Mouse (Mus musculus): Measurements from ENCODE around the gene Apeh.
A peak's percentile ranks its signal among the peaks of the same experiment; 100 is the strongest.
"Not testable (repeated sequence)": the region's sequence is repeated elsewhere in the genome, so short reads cannot be mapped to it uniquely, and the experiment has no call there.

The Apeh gene

GRCm38 (mm10) chr9:108094184-108094941 is at the start of gene Apeh:
Apeh (minus strand) TSS chr9:108094606.
- DNase-seq = peak; percentile 95

- DNase-seq = no peak
Measured at GRCm38 (mm10) chr9:108143470-108143869, 49.1 kb upstream of the Apeh start.

GRCm38 (mm10) chr9:108141387-108141786 is 47.0 kb upstream of the Apeh start:
- DNase-seq = no peak

- DNase-seq = peak; percentile 78
Measured at GRCm38 (mm10) chr9:108139963-108140695, 45.7 kb upstream of the Apeh start.

GRCm38 (mm10) chr9:108139169-108139962 is 45.0 kb upstream of the Apeh start:
- peak; percentile 95 for DNase-seq

DNA sequence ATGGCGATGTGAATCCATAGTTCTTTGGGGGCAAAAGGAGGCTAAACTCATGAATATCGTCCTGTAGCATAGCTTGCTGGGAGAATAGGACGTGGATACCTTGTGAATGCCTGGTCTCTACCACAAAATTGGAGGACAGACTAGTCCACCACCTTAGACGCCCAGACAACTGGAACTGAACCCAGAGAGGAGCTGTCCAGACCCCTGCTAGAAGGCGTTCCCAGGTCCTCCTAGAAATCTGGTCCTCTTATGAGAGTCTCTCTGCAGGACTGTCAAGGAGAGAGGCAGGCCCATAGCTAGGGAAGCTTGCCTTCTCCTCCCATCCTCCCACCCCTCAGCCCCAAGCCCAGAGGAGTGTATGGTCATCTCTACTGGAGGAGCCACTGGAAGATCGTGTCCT is 43.7 kb upstream of the Apeh start:
- no peak for DNase-seq

GRCm38 (mm10) chr9:108137523-108137922 is 43.1 kb upstream of the Apeh start:
- DNase-seq = no peak

DNA sequence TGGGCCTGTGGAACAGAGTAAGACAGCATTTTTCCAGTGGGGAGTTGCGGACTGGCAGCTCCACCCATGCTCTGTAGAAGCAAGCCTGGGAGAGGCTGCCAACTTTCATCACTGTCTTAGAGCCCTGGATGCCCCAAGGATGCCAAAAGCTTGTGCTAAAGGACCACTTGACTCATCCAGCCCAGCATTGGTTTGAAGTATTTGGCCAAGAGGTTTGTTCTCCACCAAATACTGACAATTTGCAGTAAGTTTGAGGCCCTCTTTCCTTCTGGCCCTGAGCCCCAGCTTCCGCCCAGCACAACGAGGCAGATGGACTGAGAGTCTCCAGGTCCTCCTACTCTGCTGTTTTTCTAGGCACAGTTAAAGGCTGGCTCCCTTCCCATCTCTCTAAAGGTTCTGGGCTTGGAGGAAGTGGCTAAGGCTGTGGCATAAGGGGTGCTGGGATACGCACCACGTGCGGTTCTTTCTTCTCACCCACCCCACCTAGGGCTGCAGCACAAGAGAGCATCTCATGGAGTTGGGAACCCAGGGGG is 42.6 kb upstream of the Apeh start:
- DNase-seq = peak; percentile 93

DNA sequence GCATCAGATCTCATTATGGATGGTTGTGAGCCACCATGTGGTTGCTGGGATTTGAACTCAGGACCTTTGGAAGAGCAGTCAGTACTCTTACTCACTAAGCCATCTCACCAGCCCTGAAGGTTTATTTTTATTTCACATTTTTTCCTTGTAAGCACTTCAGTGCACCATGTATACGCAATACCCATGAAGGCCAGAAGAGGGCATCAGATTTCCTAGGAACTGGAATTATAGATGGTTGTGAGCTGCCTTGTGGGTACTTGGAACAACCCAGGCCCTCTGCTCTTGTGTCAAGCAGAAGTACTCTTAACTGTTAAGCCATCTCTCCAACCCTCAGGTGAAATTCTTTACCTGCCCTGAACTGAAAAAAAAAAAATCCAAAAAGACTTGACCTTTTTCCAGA is 41.8 kb upstream of the Apeh start:
- DNase-seq = peak; percentile 72

- DNase-seq = not testable (repeated sequence)
Measured at GRCm38 (mm10) chr9:108135679-108136078, 41.3 kb upstream of the Apeh start.

- DNase-seq = peak; percentile 95
Measured at GRCm38 (mm10) chr9:108133478-108133877, 39.1 kb upstream of the Apeh start.

GRCm38 (mm10) chr9:108132373-108132772 is 38.0 kb upstream of the Apeh start:
- no peak for DNase-seq

GRCm38 (mm10) chr9:108131502-108131901 is 37.1 kb upstream of the Apeh start:
- no peak for DNase-seq

- peak; percentile 76 for DNase-seq
Measured at GRCm38 (mm10) chr9:108129042-108129948, 34.9 kb upstream of the Apeh start.

GRCm38 (mm10) chr9:108128248-108128647 is 33.8 kb upstream of the Apeh start:
- DNase-seq = no peak

DNA sequence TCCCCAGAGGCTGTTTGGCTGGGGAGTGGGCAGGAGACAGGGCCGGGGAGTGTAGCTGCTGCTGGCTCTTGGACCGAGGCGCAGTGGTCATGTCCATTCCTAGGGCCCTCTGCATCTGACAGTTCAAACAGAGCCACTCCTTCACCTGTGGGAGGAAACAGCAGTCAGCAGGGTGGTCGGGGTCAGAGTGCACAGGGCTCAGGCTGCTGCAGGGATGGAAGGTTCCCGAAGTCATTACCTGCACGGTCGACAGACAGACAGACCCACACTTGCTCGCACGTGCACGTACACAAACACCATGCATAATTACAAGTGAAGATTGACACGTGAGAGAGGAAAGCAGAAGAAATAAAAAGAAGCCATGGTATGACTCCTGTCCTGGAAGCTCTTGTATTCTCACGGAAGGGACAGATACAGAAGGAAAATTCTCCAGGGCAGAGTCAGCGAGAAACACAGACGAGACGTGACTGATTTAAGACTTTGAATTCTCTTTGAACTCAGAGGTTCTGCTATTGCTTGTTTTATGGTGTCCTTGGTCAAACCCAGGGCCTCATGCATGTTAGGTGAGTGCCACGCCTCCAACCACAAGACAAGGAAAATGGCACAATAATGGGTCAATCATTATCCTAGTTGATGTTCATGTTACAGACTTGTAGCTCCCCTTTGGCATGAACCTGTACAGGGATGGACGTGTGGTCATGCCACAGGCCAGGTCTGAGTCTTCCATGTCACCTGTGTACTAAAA is 32.2 kb upstream of the Apeh start:
- no peak for DNase-seq

DNA sequence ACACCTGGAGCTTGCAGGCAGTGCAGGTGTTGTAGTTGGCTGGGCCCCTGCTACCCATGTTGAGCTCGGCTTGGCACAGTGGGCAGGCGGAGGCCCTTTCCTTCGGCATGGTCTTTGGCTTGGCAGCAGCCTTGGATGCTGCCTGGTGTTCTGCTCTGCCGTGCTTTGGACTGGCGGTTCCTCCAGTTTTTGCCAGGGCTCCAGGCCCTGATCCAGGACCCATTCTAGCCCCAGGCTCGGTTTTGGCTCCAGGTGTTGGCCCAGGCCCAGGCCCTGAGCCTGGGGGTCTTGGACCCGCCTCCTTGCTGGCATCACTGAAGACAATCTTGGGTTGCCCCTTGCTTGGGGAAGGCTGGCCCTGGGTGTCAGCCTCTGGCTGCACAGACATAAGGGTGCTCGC is 31.3 kb upstream of the Apeh start:
- DNase-seq = no peak

DNA sequence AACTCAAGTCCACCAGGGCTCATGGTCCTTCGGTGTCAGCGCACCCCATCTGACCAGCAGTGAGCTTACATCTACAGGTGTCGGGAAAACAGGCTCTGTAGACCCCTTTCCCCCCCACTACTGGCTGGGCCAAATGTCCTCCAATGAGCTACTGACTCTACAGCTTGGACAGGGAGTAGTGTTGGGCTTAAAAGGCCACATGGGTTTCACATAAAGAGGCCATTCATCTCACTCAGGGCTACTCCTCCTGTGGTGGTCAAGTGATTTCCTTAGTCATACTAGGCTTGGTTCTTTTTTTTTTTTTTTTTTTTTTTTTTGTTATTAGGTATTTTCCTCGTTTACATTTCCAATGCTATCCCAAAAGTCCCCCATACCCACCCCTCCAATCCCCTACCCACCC is 29.5 kb upstream of the Apeh start:
- no peak for DNase-seq

GRCm38 (mm10) chr9:108121170-108121969 is 27.0 kb upstream of the Apeh start:
- no peak for DNase-seq

GRCm38 (mm10) chr9:108120671-108121070 is 26.3 kb upstream of the Apeh start:
- DNase-seq = no peak

Data from cerebellum, adult 9-11 months (tissue).